Mouse (Mus musculus) A20 (cell line): ENCODE results near the gene Rcn2.
A peak's percentile ranks its signal among the peaks of the same experiment; 100 is the strongest.
"Not testable (repeated sequence)": the region's sequence is repeated elsewhere in the genome, so short reads cannot be mapped to it uniquely, and the experiment has no call there.

ENCODE experiments used
- DNase-seq: peaks from one replicate; pipeline ENCODE4 v3.0.0-alpha.2; 2011; ENCODE audit warnings: low read depth, low spot score

The Rcn2 gene

GRCm38 (mm10) chr9:56041372-56042180 lies at the start of gene Rcn2:
Gene Rcn2 (plus strand): TSS chr9:56041845.
- DNase-seq: peak; percentile 96

- not testable (repeated sequence) for DNase-seq
Measured at GRCm38 (mm10) chr9:56004679-56005078, 37.0 kb upstream of the Rcn2 start.

DNA sequence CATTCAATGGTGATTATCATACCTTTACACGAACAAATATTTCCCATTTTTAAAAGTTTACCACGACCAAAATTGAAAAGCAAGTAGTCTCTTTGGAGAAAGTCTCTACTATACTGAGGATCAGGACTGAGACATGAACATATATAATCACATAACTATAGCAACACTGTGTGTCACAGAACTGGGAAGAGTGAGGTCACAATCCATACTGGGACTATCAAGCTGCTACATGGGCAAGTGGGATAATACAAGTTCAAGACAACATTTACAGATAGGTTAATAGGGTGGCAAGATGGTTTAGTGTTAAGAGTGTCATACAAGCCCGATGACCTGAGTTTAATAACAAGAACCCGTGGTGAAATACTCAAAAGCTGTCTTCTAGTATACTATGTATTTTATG lies 31.2 kb upstream of the Rcn2 start, which contains the start of gene 4930563M21Rik:
Gene 4930563M21Rik, minus strand, starts transcription at position 101 of the 400 bp plus-strand sequence.
- DNase-seq: no peak

- peak; percentile 34 for DNase-seq
Measured at GRCm38 (mm10) chr9:56024772-56025171, 16.9 kb upstream of the Rcn2 start.

DNA sequence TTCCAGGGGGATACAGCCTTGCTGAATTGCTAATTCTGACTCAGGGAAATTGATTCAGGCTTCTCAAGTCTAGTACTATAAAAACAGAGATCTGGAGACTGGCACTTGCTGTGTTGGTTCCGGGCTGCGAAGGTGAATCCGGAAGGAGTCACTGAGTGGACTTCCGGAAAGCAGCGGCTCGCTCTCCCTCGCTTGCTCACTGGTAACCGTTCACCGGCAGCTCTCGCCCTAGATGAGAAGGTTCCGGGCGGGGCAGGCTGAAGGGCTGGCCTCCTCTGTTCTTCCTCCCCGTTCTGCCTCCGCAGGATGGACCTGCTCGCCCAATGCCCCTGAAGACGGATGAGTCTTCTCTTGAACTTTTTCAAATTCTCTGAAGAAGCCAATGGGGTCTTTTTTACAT lies 14.4 kb upstream of the Rcn2 start:
- DNase-seq: no peak

DNA sequence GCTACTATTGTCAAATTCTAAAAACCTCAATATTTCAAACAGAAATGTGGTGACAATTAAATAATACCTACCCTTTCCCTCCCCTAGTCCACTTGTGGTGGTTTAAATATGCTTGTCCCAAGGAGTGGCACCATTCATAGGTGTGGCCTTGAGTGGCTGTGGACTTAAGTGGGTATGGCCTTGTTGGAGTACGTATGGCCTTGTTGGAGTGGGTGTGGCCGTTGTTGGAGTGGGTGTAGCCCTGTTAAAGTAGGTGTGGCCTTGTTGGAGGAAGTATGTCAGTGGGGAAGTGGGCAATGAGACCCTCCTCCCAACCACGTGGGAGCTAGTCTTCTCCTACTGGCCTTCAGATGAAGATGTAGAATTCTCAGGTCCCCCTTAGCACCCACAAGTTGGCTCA lies 9.4 kb upstream of the Rcn2 start:
- no peak for DNase-seq

GRCm38 (mm10) chr9:56042181-56042621 lies 556 bp downstream of the Rcn2 start:
- DNase-seq: no peak

- DNase-seq: no peak
Measured at GRCm38 (mm10) chr9:56053796-56054195, 12.2 kb downstream of the Rcn2 start.

GRCm38 (mm10) chr9:56056147-56056546 lies 14.5 kb downstream of the Rcn2 start:
- DNase-seq: no peak

DNA sequence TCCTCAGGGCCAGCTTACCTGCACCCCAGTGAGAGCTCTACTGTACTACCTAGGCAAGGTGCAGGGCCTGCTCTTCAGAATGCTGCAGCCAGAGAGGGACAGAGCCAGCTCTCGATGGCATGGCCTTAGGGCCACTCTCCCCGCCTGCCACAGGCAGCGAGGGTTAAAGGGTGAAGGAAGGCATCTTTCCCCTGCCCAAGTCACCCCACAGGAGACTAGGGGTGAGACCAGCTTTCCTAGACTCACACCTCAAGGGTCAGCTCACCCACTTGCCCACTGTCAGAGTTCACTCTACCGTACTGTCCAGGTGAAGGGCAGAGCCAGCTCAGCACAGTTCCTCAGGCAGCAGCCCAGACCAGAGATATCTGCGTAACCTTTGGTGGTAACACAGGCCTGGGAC lies 20.7 kb downstream of the Rcn2 start:
- no peak for DNase-seq

GRCm38 (mm10) chr9:56065011-56065410 lies 23.4 kb downstream of the Rcn2 start:
- DNase-seq: no peak

- no peak for DNase-seq
Measured at GRCm38 (mm10) chr9:56067964-56068363, 26.3 kb downstream of the Rcn2 start.

DNA sequence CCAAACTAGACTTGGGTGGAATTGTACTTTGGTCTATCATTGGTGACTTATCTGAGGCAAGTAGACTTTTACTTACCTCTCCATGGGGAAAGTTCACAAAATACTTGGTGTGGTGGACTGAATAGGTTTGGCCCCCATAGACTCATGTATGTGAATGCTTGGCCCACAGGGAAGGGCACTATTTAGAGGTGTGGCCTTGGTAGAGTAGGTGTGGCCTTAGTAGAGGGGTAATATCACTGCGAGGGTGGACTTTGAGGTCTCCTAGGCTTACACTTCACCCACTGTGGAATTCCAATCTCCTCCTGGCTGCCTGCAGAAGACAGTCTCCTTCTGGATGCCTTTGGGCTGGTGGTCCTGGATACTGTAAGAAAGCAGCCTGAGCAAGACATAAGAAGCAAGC lies 27.0 kb downstream of the Rcn2 start:
- DNase-seq: no peak

DNA sequence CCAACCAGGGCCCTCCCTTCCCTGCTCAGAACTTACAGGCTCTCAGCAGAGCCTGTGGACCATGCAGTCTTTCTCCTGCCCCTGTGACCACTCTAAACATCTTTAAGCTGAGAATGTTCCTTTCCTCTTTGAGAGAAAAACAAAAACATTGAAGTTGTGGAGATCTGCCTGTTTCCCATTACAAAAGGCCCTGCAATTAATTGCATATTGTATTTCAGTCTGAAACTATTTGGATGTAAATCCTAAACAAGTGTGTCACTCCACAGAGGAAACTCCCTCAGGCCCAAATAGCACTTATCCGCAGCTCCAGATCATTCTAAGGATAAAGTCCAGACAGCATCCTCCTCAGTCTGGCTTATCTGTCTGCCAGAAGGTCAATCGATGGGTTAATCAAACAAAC lies 31.2 kb downstream of the Rcn2 start:
- no peak for DNase-seq

- no peak for DNase-seq
Measured at GRCm38 (mm10) chr9:56074863-56075262, 33.2 kb downstream of the Rcn2 start.

- peak; percentile 87 for DNase-seq
Measured at GRCm38 (mm10) chr9:56075264-56075663, 33.6 kb downstream of the Rcn2 start.

- peak; percentile 88 for DNase-seq
Measured at GRCm38 (mm10) chr9:56075901-56076620, 34.4 kb downstream of the Rcn2 start.

GRCm38 (mm10) chr9:56079587-56079986 lies 37.9 kb downstream of the Rcn2 start:
- DNase-seq: no peak

- no peak for DNase-seq
Measured at GRCm38 (mm10) chr9:56086524-56086923, 44.9 kb downstream of the Rcn2 start.

GRCm38 (mm10) chr9:56089778-56090520 lies 48.3 kb downstream of the Rcn2 start, which contains the start of gene Pstpip1:
Gene Pstpip1 (plus strand): TSS chr9:56089962.
- DNase-seq: peak; percentile 28

- DNase-seq: no peak
Measured at GRCm38 (mm10) chr9:56090546-56091225, 49.0 kb downstream of the Rcn2 start.
